ENCODE assay signal across 8 mouse cellular contexts in genomic region chr6:4506106-4506505, GRCm38 (mm10). TPM values are rescaled to one million over a fixed set of nuclear protein-coding genes. Genes with fewer than 3 reads are reported as not detected.
DNase-seq lines count a peak whose midpoint lies in the region; ATAC-seq and TF ChIP-seq lines count a peak whose summit lies in the region.
"Had no signal": no experiment of that assay in that cellular context is flagged by ENCODE, and none has a peak within 500 bp of the region (broad histone marks: within the 10 kb centered on the region; RNA-seq: fewer than 3 reads in every experiment).

No protein-coding gene starts in this region.

- H3K36me3 ChIP-seq in forebrain, embryonic 10.5 days (replicated peaks), result no peaks in the 10 kb centered on the region; the same call in 1 of the 2 replicates
- no peaks in the 10 kb centered on the region for H3K36me3 ChIP-seq in intestine, embryonic 16.5 days (ENCODE audit: control insufficient read depth, insufficient read depth, low read length)

- H3K27me3 ChIP-seq in forebrain, embryonic 10.5 days (ENCODE audit: poor library complexity, severe bottlenecking), result peaks cover 49% of the 10 kb centered on the region
- 0 out of 2 replicates have a peak, but pooled peaks cover 4% of the 10 kb centered on the region for H3K27me3 ChIP-seq in intestine, embryonic 16.5 days (replicated peaks; ENCODE audit: control insufficient read depth, insufficient read depth, low read length)

- WGBS in forebrain, embryonic 10.5 days, result 3% methylated on average over 11 of the region's 11 CpGs
- 16% methylated on average over 11 of the region's 11 CpGs for whole genome bisulfite sequencing in intestine, embryonic 16.5 days

- no peak for TF ChIP-seq POLR2A in brain, embryonic 14.5 days (IDR thresholded peaks at IDR 0.05; ENCODE audit: borderline replicate concordance, extremely low read depth, insufficient read depth, insufficient read length, poor library complexity, severe bottlenecking)

- no peak for DNase-seq in brain, embryonic 14.5 days (ENCODE audit: low read depth)
- peak; percentile 38 for DNase-seq in forebrain, embryonic 10.5 days (ENCODE audit: extremely low spot score, low spot score)
- DNase-seq in lung, postnatal 14 days, result peak; percentile 47
- no peak for DNase-seq in cerebellum, adult 18-20 months
- DNase-seq in frontal cortex, postnatal 14 days (ENCODE audit: low spot score in 2 of 2), result no peak
- DNase-seq in cerebellum, adult 9-10 months, result no peak

- H3K4me1 ChIP-seq in forebrain, embryonic 10.5 days, result peaks cover 29% of the 10 kb centered on the region
- H3K4me1 ChIP-seq in intestine, embryonic 16.5 days (ENCODE audit: control insufficient read depth, insufficient read depth, low read length), result 0 out of 2 replicates have a peak, but pooled peaks cover 5% of the 10 kb centered on the region

- peak overlapping the region; percentile 69 for H3K9ac ChIP-seq in intestine, embryonic 16.5 days (ENCODE audit: low read depth, low read length)

- no peak for ATAC-seq in intestine, embryonic 16.5 days

- peak overlapping the region; percentile 61 for H3K4me2 ChIP-seq in intestine, embryonic 16.5 days (ENCODE audit: low read depth, low read length)

- peak; percentile 36; the same call in 1 of the 2 replicates for TF ChIP-seq CTCF in brain, embryonic 14.5 days (IDR thresholded peaks at IDR 0.05; ENCODE audit: borderline replicate concordance, extremely low read depth, insufficient read depth, insufficient read length)

- peak overlapping the region; percentile 57 for H3K4me3 ChIP-seq in forebrain, embryonic 10.5 days
- peak overlapping the region; percentile 57 for H3K4me3 ChIP-seq in intestine, embryonic 16.5 days (ENCODE audit: low read length)
- H3K4me3 ChIP-seq: erythroblast, embryonic 14.5 days had no signal

- H3K9me3 ChIP-seq in forebrain, embryonic 10.5 days, result no peaks in the 10 kb centered on the region
- no peaks in the 10 kb centered on the region for H3K9me3 ChIP-seq in intestine, embryonic 16.5 days (ENCODE audit: control insufficient read depth, low read length)

- H3K27ac ChIP-seq in forebrain, embryonic 10.5 days, result peak overlapping the region; percentile 79
- peak overlapping the region; percentile 72 for H3K27ac ChIP-seq in intestine, embryonic 16.5 days (ENCODE audit: low read length)

RNA-seq across cellular contexts. Expression of gene Col1a2, which starts 1.5 kb away (rescaled TPM):
- polyA plus RNA-seq in brain, embryonic 14.5 days (2012; rRNA removed), result 66.5 and 187 TPM in 2 replicates
- 93.9 and 97.1 TPM in 2 replicates for polyA plus RNA-seq in forebrain, embryonic 10.5 days (2016; fragmentation: Nextera tagmentation; extraction: Ambion mirVana)
- polyA plus RNA-seq in intestine, embryonic 16.5 days (2015; fragmentation: Nextera tagmentation; extraction: Ambion mirVana), result 449 and 476 TPM in 2 replicates

Comparison
In these comparisons a context has a peak if more than half of its experiments do, and no peak if none do; other contexts are left out.
1. DNase-seq: peak in forebrain, embryonic 10.5 days (single experiment) and lung, postnatal 14 days (single experiment); none in brain, embryonic 14.5 days (single experiment), cerebellum, adult 18-20 months (0 of 2), frontal cortex, postnatal 14 days (0 of 2) and cerebellum, adult 9-10 months (single experiment).